ENCODE assay signal across 13 mouse cellular contexts in the genomic region with DNA sequence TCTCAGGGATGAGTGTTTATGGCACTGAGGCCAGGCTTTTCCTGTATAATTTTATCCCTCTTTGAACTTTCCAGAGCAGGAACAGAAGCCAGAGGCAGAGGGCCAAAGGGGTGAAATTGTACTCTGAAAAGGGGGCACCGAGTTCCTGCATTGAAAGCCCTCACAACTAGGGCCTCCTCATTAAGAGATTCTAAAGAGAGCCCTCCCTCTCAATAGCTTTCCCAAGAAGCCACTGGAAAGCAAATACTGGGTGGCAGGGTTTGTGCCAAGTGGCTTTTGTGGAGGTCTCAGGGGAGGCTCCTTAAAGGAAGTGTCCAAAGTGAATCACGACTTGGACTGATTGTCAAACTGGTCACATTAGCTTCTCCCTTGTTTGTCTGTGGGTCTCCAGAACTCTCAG. TPM values are rescaled to one million over a fixed set of nuclear protein-coding genes. Genes with fewer than 3 reads are reported as not detected.
DNase-seq lines count a peak whose midpoint lies in the region; ATAC-seq lines count a peak whose summit lies in the region.
"Had no signal": no experiment of that assay in that cellular context is flagged by ENCODE, and none has a peak within 500 bp of the region (broad histone marks: within the 10 kb centered on the region; RNA-seq: fewer than 3 reads in every experiment).

No protein-coding gene starts in this region.

- no peaks in the 10 kb centered on the region for H3K4me1 ChIP-seq in midbrain, embryonic 16.5 days (ENCODE audit: control insufficient read depth, insufficient read depth, low read length)
- H3K4me1 ChIP-seq in midbrain, embryonic 10.5 days, result no peaks in the 10 kb centered on the region
- H3K4me1 ChIP-seq: embryonic facial prominence, embryonic 12.5 days; megakaryocyte, embryonic 14.5 days had no signal

- 0 out of 2 replicates have a peak, but pooled peaks have one; percentile 45 for ATAC-seq in midbrain, embryonic 16.5 days
- no peak for ATAC-seq in megakaryocyte, adult 5-6 weeks (ENCODE audit: poor library complexity, severe bottlenecking)
- no peak for ATAC-seq in megakaryocyte progenitor cell, adult 5-6 weeks (replicated peaks; ENCODE audit: poor library complexity)

- peak; percentile 24 for DNase-seq in cerebellum, adult 9-10 months
- DNase-seq in cerebellum, postnatal 4 days (ENCODE audit: low spot score in 2 of 2), result no peak
- DNase-seq in midbrain, embryonic 10.5 days (ENCODE audit: low spot score), result no peak
- DNase-seq in layer of hippocampus, postnatal 36 days, result peak; percentile 38 to 48
- DNase-seq in right cerebral cortex, postnatal 10 days (ENCODE audit: low spot score in 2 of 2), result peak; percentile 78 to 79
- DNase-seq: adrenal gland, postnatal 14 days; lung, embryonic 14.5 days had no signal

- no peaks in the 10 kb centered on the region for H3K9me3 ChIP-seq in midbrain, embryonic 16.5 days (replicated peaks; ENCODE audit: control insufficient read depth, low read length, poor library complexity, severe bottlenecking)
- no peaks in the 10 kb centered on the region for H3K9me3 ChIP-seq in midbrain, embryonic 10.5 days (replicated peaks)
- H3K9me3 ChIP-seq: embryonic facial prominence, embryonic 12.5 days; megakaryocyte, embryonic 14.5 days had no signal

- H3K4me2 ChIP-seq in midbrain, embryonic 16.5 days (ENCODE audit: low read length), result no peak overlapping the region
- H3K4me2 ChIP-seq: embryonic facial prominence, embryonic 12.5 days; lung, embryonic 14.5 days had no signal

- 48% methylated on average over 2 of the region's 2 CpGs for WGBS in midbrain, embryonic 16.5 days
- WGBS in midbrain, embryonic 10.5 days, result 65% methylated on average over 2 of the region's 2 CpGs

- no peaks in the 10 kb centered on the region; the same call in 1 of the 2 replicates for H3K27me3 ChIP-seq in midbrain, embryonic 16.5 days (ENCODE audit: control insufficient read depth, insufficient read depth, low read depth, low read length)
- no peaks in the 10 kb centered on the region for H3K27me3 ChIP-seq in midbrain, embryonic 10.5 days (ENCODE audit: low read depth, poor library complexity, severe bottlenecking)
- H3K27me3 ChIP-seq: embryonic facial prominence, embryonic 12.5 days had no signal

- H3K9ac ChIP-seq in midbrain, embryonic 16.5 days (ENCODE audit: low read depth, low read length), result no peak overlapping the region
- H3K9ac ChIP-seq: embryonic facial prominence, embryonic 12.5 days; lung, embryonic 14.5 days had no signal

- no peak overlapping the region for H3K4me3 ChIP-seq in midbrain, embryonic 16.5 days (ENCODE audit: low read depth, low read length)
- H3K4me3 ChIP-seq in midbrain, embryonic 10.5 days, result no peak overlapping the region
- H3K4me3 ChIP-seq: embryonic facial prominence, embryonic 12.5 days; megakaryocyte, embryonic 14.5 days had no signal

- no peaks in the 10 kb centered on the region for H3K36me3 ChIP-seq in midbrain, embryonic 16.5 days (ENCODE audit: control insufficient read depth, insufficient read depth, low read length)
- no peaks in the 10 kb centered on the region for H3K36me3 ChIP-seq in midbrain, embryonic 10.5 days
- H3K36me3 ChIP-seq: embryonic facial prominence, embryonic 12.5 days had no signal

- no peak overlapping the region for H3K27ac ChIP-seq in midbrain, embryonic 16.5 days (ENCODE audit: low read length)
- no peak overlapping the region for H3K27ac ChIP-seq in midbrain, embryonic 10.5 days (replicated peaks)
- H3K27ac ChIP-seq: embryonic facial prominence, embryonic 12.5 days; kidney, postnatal 0 days had no signal

RNA-seq across cellular contexts. Expression of a gene that starts 43.2 kb away (rescaled TPM):
- polyA plus RNA-seq in midbrain, embryonic 16.5 days (2015; fragmentation: Nextera tagmentation; extraction: Ambion mirVana), result 56.0 and 63.8 TPM in 2 replicates
- 33.1 and 38.5 TPM in 2 replicates for polyA plus RNA-seq in midbrain, embryonic 10.5 days (2016; fragmentation: Nextera tagmentation; extraction: Ambion mirVana)
- total RNA-seq in layer of hippocampus, postnatal 36 days (2021), result 10 to 100 TPM; 71.0 to 94.3 TPM
- 17.1 and 18.8 TPM in 2 replicates for total RNA-seq in megakaryocyte, adult 5-6 weeks (2015)
- 12.8 and 14.1 TPM in 2 replicates for total RNA-seq in megakaryocyte, adult 5-6 weeks (2017)
- total RNA-seq in megakaryocyte progenitor cell, adult 5-6 weeks (2015), result 27.2 and 29.3 TPM in 2 replicates
- total RNA-seq in megakaryocyte progenitor cell, adult 5-6 weeks (2017), result 17.5 and 18.1 TPM in 2 replicates

Comparison
In these comparisons a context has a peak if more than half of its experiments do, and no peak if none do; other contexts are left out.
1. DNase-seq: peak in cerebellum, adult 9-10 months (single experiment), layer of hippocampus, postnatal 36 days (2 of 2) and right cerebral cortex, postnatal 10 days (2 of 2); none in cerebellum, postnatal 4 days (0 of 2) and midbrain, embryonic 10.5 days (single experiment).